In genomic region chr2:158178139-158178538, GRCm38 (mm10) we compare ENCODE assay signal across 15 mouse cellular contexts. TPM values are rescaled to one million over a fixed set of nuclear protein-coding genes. Genes with fewer than 3 reads are reported as not detected.
DNase-seq lines count a peak whose midpoint lies in the region; ATAC-seq and TF ChIP-seq lines count a peak whose summit lies in the region.
"Had no signal": no experiment of that assay in that cellular context is flagged by ENCODE, and none has a peak within 500 bp of the region (broad histone marks: within the 10 kb centered on the region; RNA-seq: fewer than 3 reads in every experiment).

No protein-coding gene starts in this region.

- intact Hi-C loops in gastrocnemius, adult 2 months (cut with DNase I): no loop called here

- WGBS in kidney, postnatal 0 days: 71% methylated on average over 4 of the region's 4 CpGs
- 70% methylated on average over 4 of the region's 4 CpGs for WGBS in forebrain, embryonic 15.5 days
- 44% methylated on average over 4 of the region's 4 CpGs for WGBS in intestine, postnatal 0 days

- no peaks in the 10 kb centered on the region for H3K9me3 ChIP-seq in kidney, postnatal 0 days (replicated peaks; ENCODE audit: low read length)
- no peaks in the 10 kb centered on the region for H3K9me3 ChIP-seq in forebrain, embryonic 15.5 days
- H3K9me3 ChIP-seq in intestine, postnatal 0 days (ENCODE audit: control insufficient read depth): no peaks in the 10 kb centered on the region
- H3K9me3 ChIP-seq: limb, embryonic 15.5 days had no signal

- TF ChIP-seq CTCF in gastrocnemius, adult 2 months (IDR thresholded peaks at IDR 0.05): no peak
- TF ChIP-seq CTCF in kidney, postnatal 0 days (IDR thresholded peaks at IDR 0.05; ENCODE audit: low read depth): no peak
- TF ChIP-seq CTCF in intestine, postnatal 0 days (IDR thresholded peaks at IDR 0.05; ENCODE audit: low read depth): no peak

- H3K27ac ChIP-seq in gastrocnemius, adult 2 months: peak overlapping the region; percentile 73
- peak overlapping the region; percentile 67; the same call in 1 of the 2 replicates for H3K27ac ChIP-seq in kidney, postnatal 0 days
- H3K27ac ChIP-seq in forebrain, embryonic 15.5 days (replicated peaks): peak overlapping the region; percentile 51; the same call in 1 of the 2 replicates
- peak overlapping the region; percentile 86 for H3K27ac ChIP-seq in intestine, postnatal 0 days (ENCODE audit: low read depth, low read length)

- no peak overlapping the region for H3K4me3 ChIP-seq in gastrocnemius, adult 2 months
- H3K4me3 ChIP-seq in kidney, postnatal 0 days (replicated peaks; ENCODE audit: low read depth, low read length): no peak overlapping the region
- no peak overlapping the region for H3K4me3 ChIP-seq in forebrain, embryonic 15.5 days
- H3K4me3 ChIP-seq in intestine, postnatal 0 days (ENCODE audit: low read depth, low read length): no peak overlapping the region

- H3K4me2 ChIP-seq in kidney, postnatal 0 days (ENCODE audit: low read length): 0 out of 2 replicates have a peak overlapping the region, but pooled peaks have one; percentile 55
- no peak overlapping the region for H3K4me2 ChIP-seq in forebrain, embryonic 15.5 days (replicated peaks)
- H3K4me2 ChIP-seq in intestine, postnatal 0 days (replicated peaks; ENCODE audit: low read depth): 0 out of 2 replicates have a peak overlapping the region, but pooled peaks have one; percentile 60

- ATAC-seq in kidney, postnatal 0 days (replicated peaks; ENCODE audit: low FRiP score, low read depth): no peak
- no peak for ATAC-seq in forebrain, embryonic 15.5 days (replicated peaks)
- ATAC-seq in intestine, postnatal 0 days: peak; percentile 86
- ATAC-seq: liver, postnatal 0 days had no signal

- no peak overlapping the region for H3K9ac ChIP-seq in kidney, postnatal 0 days (ENCODE audit: low read depth, low read length)
- no peak overlapping the region for H3K9ac ChIP-seq in forebrain, embryonic 15.5 days (replicated peaks)
- H3K9ac ChIP-seq in intestine, postnatal 0 days (ENCODE audit: low read depth, low read length): no peak overlapping the region
- H3K9ac ChIP-seq: limb, embryonic 15.5 days had no signal

- no peaks in the 10 kb centered on the region for H3K27me3 ChIP-seq in kidney, postnatal 0 days (ENCODE audit: insufficient read depth, low read length)
- no peaks in the 10 kb centered on the region for H3K27me3 ChIP-seq in forebrain, embryonic 15.5 days
- H3K27me3 ChIP-seq in intestine, postnatal 0 days (replicated peaks; ENCODE audit: control insufficient read depth, insufficient read depth, low read length): no peaks in the 10 kb centered on the region
- H3K27me3 ChIP-seq: limb, embryonic 15.5 days had no signal

- no peaks in the 10 kb centered on the region for H3K36me3 ChIP-seq in kidney, postnatal 0 days (ENCODE audit: insufficient read depth, low read length)
- no peaks in the 10 kb centered on the region for H3K36me3 ChIP-seq in forebrain, embryonic 15.5 days
- no peaks in the 10 kb centered on the region for H3K36me3 ChIP-seq in intestine, postnatal 0 days (ENCODE audit: control insufficient read depth, insufficient read depth)
- H3K36me3 ChIP-seq: limb, embryonic 15.5 days had no signal

- H3K4me1 ChIP-seq in kidney, postnatal 0 days (replicated peaks; ENCODE audit: insufficient read depth, low read length): peaks cover 15% of the 10 kb centered on the region; the same call in 1 of the 2 replicates
- peaks cover 49% of the 10 kb centered on the region for H3K4me1 ChIP-seq in forebrain, embryonic 15.5 days
- H3K4me1 ChIP-seq in intestine, postnatal 0 days (replicated peaks; ENCODE audit: control insufficient read depth, insufficient read depth, low read length): peaks cover 12% of the 10 kb centered on the region

- peak; percentile 10 for DNase-seq in gastrocnemius, adult 2 months
- DNase-seq in gastrocnemius, adult 18-20 months (ENCODE audit: low spot score): no peak
- DNase-seq in kidney, postnatal 0 days (ENCODE audit: low spot score): no peak
- DNase-seq in kidney, postnatal 10 days: no peak
- no peak for DNase-seq in thymus, postnatal 10 days (ENCODE audit: low spot score in 2 of 2)
- no peak for DNase-seq in cerebellum, adult 9-11 months
- DNase-seq: cerebellum, postnatal 14 days; kidney, adult 11 months; liver, postnatal 0 days; right cerebral cortex, adult 18-20 months; thymus, postnatal 36 days had no signal

RNA-seq across cellular contexts. Expression of gene Tgm2, which starts 31.9 kb away (rescaled TPM):
- 10 to 100 TPM; 44.2 to 55.4 TPM for total RNA-seq in gastrocnemius, adult 2 months (2021)
- total RNA-seq in gastrocnemius, adult 18-20 months (2021): 10 to 100 TPM; 40.7 to 47.3 TPM
- 26.9 and 31.7 TPM in 2 replicates for polyA plus RNA-seq in kidney, postnatal 0 days (2015; fragmentation: Nextera tagmentation; extraction: Ambion mirVana)
- polyA plus RNA-seq in forebrain, embryonic 15.5 days (2015; fragmentation: Nextera tagmentation; extraction: Ambion mirVana): 4.7 and 5.0 TPM in 2 replicates
- polyA plus RNA-seq in intestine, postnatal 0 days (2015; fragmentation: Nextera tagmentation; extraction: Ambion mirVana): 40.0 and 40.4 TPM in 2 replicates

RNA-seq across cellular contexts. Expression of gene D630003M21Rik, which starts 50.9 kb away (rescaled TPM):
- total RNA-seq in gastrocnemius, adult 2 months (2021): 1 to 10 TPM; 1.2 to 2.2 TPM
- 1 to 10 TPM; 1.2 to 1.7 TPM for total RNA-seq in gastrocnemius, adult 18-20 months (2021)
- 4.0 and 4.7 TPM in 2 replicates for polyA plus RNA-seq in kidney, postnatal 0 days (2015; fragmentation: Nextera tagmentation; extraction: Ambion mirVana)
- polyA plus RNA-seq in forebrain, embryonic 15.5 days (2015; fragmentation: Nextera tagmentation; extraction: Ambion mirVana): 1.7 and 2.4 TPM in 2 replicates
- 0.76 and 0.82 TPM in 2 replicates for polyA plus RNA-seq in intestine, postnatal 0 days (2015; fragmentation: Nextera tagmentation; extraction: Ambion mirVana)
- total RNA-seq: monocyte, adult 5-6 weeks had no signal
